Mouse (Mus musculus): ENCODE data around the gene Apon.
"Not testable (repeated sequence)": the region's sequence is repeated elsewhere in the genome, so short reads cannot be mapped to it uniquely, and the experiment has no call there.

Apon gene

GRCm38 (mm10) chr10:128236321-128236720 lies 17.6 kb upstream of the Apon start:
- no peak for DNase-seq

- DNase-seq, result peak; percentile 27 to 51
Observed at GRCm38 (mm10) chr10:128237807-128238480, 16.0 kb upstream of the Apon start.

- DNase-seq, result no peak
Observed at GRCm38 (mm10) chr10:128239140-128239539, 14.8 kb upstream of the Apon start.

GRCm38 (mm10) chr10:128240131-128240530 lies 13.8 kb upstream of the Apon start:
- DNase-seq, result no peak

GRCm38 (mm10) chr10:128243252-128243651 lies 10.6 kb upstream of the Apon start:
- DNase-seq, result peak in 1 of 2 experiments; percentile 31

- no peak for DNase-seq
Observed at GRCm38 (mm10) chr10:128244121-128244520, 9.8 kb upstream of the Apon start.

GRCm38 (mm10) chr10:128247020-128247732 lies 6.7 kb upstream of the Apon start:
- DNase-seq, result peak; percentile 69 to 79

- no peak for DNase-seq
Observed at GRCm38 (mm10) chr10:128250565-128250964, 3.3 kb upstream of the Apon start.

- no peak for DNase-seq
Observed at GRCm38 (mm10) chr10:128255925-128256324, 2.0 kb downstream of the Apon start.

GRCm38 (mm10) chr10:128256328-128256727 lies 2.4 kb downstream of the Apon start:
- DNase-seq, result no peak

GRCm38 (mm10) chr10:128258953-128259352 lies 5.1 kb downstream of the Apon start:
- DNase-seq, result no peak

GRCm38 (mm10) chr10:128259946-128260345 lies 6.0 kb downstream of the Apon start:
- no peak for DNase-seq

- DNase-seq, result not testable (repeated sequence)
Observed at GRCm38 (mm10) chr10:128260376-128260775, 6.5 kb downstream of the Apon start.

- no peak for DNase-seq
Observed at GRCm38 (mm10) chr10:128262300-128262699, 8.4 kb downstream of the Apon start.

GRCm38 (mm10) chr10:128263393-128264310 lies 9.8 kb downstream of the Apon start:
- DNase-seq, result no peak

- no peak for DNase-seq
Observed at GRCm38 (mm10) chr10:128268371-128268770, 14.5 kb downstream of the Apon start, which contains the start of gene Apof. Gene Apof, plus strand, starts transcription at chr10:128268671.

GRCm38 (mm10) chr10:128269206-128269910 lies 15.5 kb downstream of the Apon start:
- DNase-seq, result no peak

- DNase-seq, result peak; percentile 99
Observed at GRCm38 (mm10) chr10:128270287-128270841, 16.5 kb downstream of the Apon start, which contains the start of gene Stat2. Gene Stat2, plus strand, starts transcription at chr10:128270559.

GRCm38 (mm10) chr10:128270866-128271265 lies 17.0 kb downstream of the Apon start:
- no peak for DNase-seq

GRCm38 (mm10) chr10:128271883-128272282 lies 18.0 kb downstream of the Apon start:
- peak; percentile 26 to 54 for DNase-seq

- DNase-seq, result not testable (repeated sequence)
Observed at GRCm38 (mm10) chr10:128272819-128273439, 19.0 kb downstream of the Apon start.
